Mouse (Mus musculus): Measurements from ENCODE around the gene Ptpn7. TPM values are rescaled to one million over a fixed set of nuclear protein-coding genes. Genes with fewer than 3 reads are reported as not detected.

The Ptpn7 gene
- 0.58 and 1.1 TPM in 2 replicates for polyA plus RNA-seq (2016; fragmentation: Nextera tagmentation; extraction: Ambion mirVana)

DNA sequence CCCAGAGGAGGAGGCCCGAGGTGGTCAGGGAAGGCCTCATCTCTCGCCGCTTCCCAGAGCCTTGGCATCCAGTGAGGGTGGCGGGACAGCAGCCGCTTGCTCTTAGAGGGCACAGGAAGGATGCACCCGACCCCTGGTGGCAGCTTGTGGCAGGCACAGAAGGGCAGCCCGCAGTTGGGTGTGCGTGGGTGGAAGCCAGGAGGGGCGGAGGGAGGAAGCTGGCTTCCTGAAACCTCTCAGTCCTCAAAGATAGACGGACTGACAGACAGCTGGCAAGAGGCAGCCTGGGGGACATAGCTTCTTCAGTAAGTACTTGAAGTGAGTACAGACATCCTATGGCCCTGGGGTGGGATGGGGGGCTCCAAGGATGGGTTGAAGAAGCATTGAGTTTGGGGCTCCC is at the start of gene Ptpn7:
Gene Ptpn7 (plus strand): TSS at position 228 of the 400 bp plus-strand sequence.
- 43% methylated on average over 10 of the region's 10 CpGs for WGBS
- H3K9ac ChIP-seq (replicated peaks) = no peak within 1 kb of the TSS
- H3K27ac ChIP-seq (replicated peaks) = no peak within 1 kb of the TSS

DNA sequence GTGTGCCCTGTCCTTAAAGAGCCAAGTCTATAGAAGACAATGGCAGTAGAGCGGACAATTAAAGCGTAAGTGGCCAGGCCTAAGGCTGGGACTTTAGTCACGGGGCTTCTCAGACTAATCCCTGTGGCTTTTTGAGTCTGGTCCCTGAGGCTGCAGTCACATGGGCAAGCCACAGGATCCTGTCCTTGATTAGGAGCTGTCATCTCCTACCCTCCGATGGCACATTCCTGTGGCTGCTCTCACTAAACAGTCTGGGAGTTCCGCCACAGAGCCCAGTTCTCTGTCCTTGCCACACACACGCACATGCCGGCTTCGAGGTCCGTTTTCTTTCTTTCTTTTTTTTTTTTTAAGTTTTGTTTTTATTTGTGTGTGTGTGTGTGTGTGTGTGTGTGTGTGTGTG is 49.0 kb upstream of the Ptpn7 start:
- no peaks in the 10 kb centered on the region for H3K9me3 ChIP-seq
- peaks cover 48% of the 10 kb centered on the region for H3K27me3 ChIP-seq
- peaks cover 8% of the 10 kb centered on the region; the same call in 1 of the 2 replicates for H3K4me1 ChIP-seq
- 0 out of 2 replicates have a peak, but pooled peaks have one; percentile 9 for ATAC-seq (ENCODE audit: low FRiP score, low read depth)
- no peak overlapping the region for H3K9ac ChIP-seq (replicated peaks)
- H3K27ac ChIP-seq (replicated peaks) = no peak overlapping the region
- H3K36me3 ChIP-seq = no peaks in the 10 kb centered on the region
- no peak overlapping the region for H3K4me2 ChIP-seq (replicated peaks)
- 39% methylated on average over 9 of the region's 9 CpGs for WGBS
- no peak overlapping the region for H3K4me3 ChIP-seq

More for the DNA sequence above, at the start of gene Ptpn7:
- H3K27me3 ChIP-seq = peaks cover 33% of the 10 kb centered on the region
- H3K36me3 ChIP-seq = no peaks in the 10 kb centered on the region
- no peak within 1 kb of the TSS for H3K4me3 ChIP-seq
- H3K4me2 ChIP-seq (replicated peaks) = no peak within 1 kb of the TSS
- H3K9me3 ChIP-seq = no peaks in the 10 kb centered on the region
- ATAC-seq (ENCODE audit: low FRiP score, low read depth) = no peak
- 0 out of 2 replicates have a peak, but pooled peaks cover 5% of the 10 kb centered on the region for H3K4me1 ChIP-seq

DNA sequence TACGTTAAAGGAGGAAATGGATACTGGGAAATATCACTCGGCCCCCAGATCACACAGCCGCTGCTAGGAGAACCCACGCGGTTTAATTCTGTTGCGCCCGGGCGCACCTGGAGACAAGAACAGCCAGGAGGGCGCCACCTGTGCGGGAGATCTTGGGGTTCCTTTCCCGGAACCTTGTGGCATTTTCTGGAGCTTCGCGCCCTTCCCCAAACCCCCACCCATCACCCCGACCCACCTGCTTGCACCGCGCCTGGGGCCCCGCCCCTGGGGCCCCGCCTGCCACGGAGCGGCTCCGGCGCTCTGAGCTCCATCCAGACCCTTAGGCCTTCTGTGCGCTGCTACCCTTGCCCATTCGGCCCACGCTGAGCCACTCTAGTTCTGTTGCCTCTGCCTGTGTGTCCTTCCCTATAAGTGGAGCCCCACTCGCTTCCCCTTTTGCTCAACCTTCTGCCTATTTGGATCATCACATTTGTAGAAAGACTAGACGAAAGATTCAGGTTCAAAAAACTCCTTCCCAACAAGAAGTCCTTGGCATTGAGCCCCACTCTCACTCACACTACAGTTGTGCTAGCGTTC is 47.1 kb upstream of the Ptpn7 start:
- Histone ChIP-seq H3K9ac (replicated peaks) (no peak overlapping the region), H3K27me3 (peaks cover 48% of the 10 kb centered on the region), H3K4me1 (peaks cover 8% of the 10 kb centered on the region; the same call in 1 of the 2 replicates), H3K4me3 (no peak overlapping the region), H3K27ac (replicated peaks) (no peak overlapping the region), H3K36me3 (no peaks in the 10 kb centered on the region), H3K9me3 (no peaks in the 10 kb centered on the region), H3K4me2 (replicated peaks) (0 out of 2 replicates have a peak overlapping the region, but pooled peaks have one; percentile 3)
- ATAC-seq (ENCODE audit: low FRiP score, low read depth) = no peak
- WGBS = 17% methylated on average over 28 of the region's 28 CpGs

DNA sequence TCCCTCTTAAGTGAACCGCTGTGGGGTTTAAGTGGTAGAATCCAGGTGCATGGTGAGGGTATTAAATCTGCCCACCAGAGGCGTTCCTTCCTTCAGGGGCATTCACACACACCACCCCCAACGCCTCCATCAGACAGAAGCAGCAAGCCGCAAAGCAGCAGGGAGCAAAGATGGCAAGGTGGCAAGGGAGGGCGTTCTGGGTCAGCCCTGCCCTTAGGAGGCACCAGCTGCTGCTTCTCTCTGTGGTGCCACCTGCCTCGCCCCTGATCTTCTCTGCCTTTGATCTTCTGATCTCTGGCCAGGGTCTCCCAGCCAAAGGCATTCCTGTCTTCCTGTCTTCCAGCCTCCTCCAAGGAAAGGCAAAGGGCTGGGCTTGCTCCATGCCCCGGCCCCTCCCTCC is 46.5 kb upstream of the Ptpn7 start:
- Histone ChIP-seq H3K36me3 (no peaks in the 10 kb centered on the region), H3K4me2 (replicated peaks) (no peak overlapping the region), H3K27me3 (peaks cover 48% of the 10 kb centered on the region), H3K4me1 (peaks cover 8% of the 10 kb centered on the region; the same call in 1 of the 2 replicates), H3K9ac (replicated peaks) (no peak overlapping the region), H3K4me3 (no peak overlapping the region), H3K27ac (replicated peaks) (no peak overlapping the region), H3K9me3 (no peaks in the 10 kb centered on the region)
- 44% methylated on average over 7 of the region's 7 CpGs for WGBS
- ATAC-seq (ENCODE audit: low FRiP score, low read depth) = no peak

DNA sequence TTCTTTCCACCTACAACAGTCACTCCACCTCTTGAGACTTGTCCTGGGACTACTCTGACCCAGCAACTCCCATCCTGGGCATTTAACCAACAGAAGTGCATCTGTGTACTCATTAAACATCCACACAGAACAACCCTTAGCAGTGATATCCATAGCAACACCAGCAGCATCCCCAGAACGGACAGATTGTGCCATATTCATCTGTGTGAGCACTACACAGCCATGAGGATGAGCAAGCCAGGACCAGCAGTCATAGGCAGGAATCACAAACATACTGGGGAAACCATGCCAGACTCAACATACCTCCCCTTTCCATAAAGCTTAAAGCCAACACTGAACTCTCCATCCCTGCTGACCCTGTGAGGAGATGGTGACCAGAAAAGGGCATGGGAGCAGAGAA is 45.1 kb upstream of the Ptpn7 start:
- no peak overlapping the region for H3K9ac ChIP-seq (replicated peaks)
- H3K4me2 ChIP-seq (replicated peaks) = no peak overlapping the region
- H3K27me3 ChIP-seq = peaks cover 48% of the 10 kb centered on the region
- no peaks in the 10 kb centered on the region for H3K36me3 ChIP-seq
- no peak overlapping the region for H3K4me3 ChIP-seq
- peaks cover 8% of the 10 kb centered on the region; the same call in 1 of the 2 replicates for H3K4me1 ChIP-seq
- no peaks in the 10 kb centered on the region for H3K9me3 ChIP-seq
- no peak for ATAC-seq (ENCODE audit: low FRiP score, low read depth)
- H3K27ac ChIP-seq (replicated peaks) = no peak overlapping the region
- WGBS = 54% methylated on average over 1 of the region's 1 CpGs

DNA sequence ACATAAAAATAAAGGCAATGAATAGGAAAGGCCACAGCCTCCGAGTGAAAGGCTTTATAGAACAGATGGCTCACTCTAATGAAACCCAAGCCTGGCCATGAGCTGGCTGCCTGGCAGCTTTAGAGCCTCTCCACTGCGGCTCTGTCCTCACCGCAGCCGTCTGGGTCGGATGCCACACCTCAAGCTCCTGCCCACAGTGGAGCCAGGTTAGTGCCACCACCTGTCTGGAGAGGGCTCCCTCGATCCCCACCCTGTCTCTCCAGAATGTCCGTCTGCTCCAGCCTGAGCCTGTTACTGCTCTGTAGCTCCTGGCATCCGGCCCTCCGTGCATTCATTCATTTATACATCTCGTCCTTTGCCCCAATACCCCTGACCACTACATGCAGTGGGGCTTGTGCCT is 42.9 kb upstream of the Ptpn7 start:
- no peak overlapping the region for H3K4me3 ChIP-seq
- 80% methylated on average over 10 of the region's 10 CpGs for WGBS
- H3K9ac ChIP-seq (replicated peaks) = no peak overlapping the region
- H3K9me3 ChIP-seq = no peaks in the 10 kb centered on the region
- no peak overlapping the region for H3K4me2 ChIP-seq (replicated peaks)
- peaks cover 3% of the 10 kb centered on the region; the same call in 1 of the 2 replicates for H3K4me1 ChIP-seq
- H3K36me3 ChIP-seq = no peaks in the 10 kb centered on the region
- no peak for ATAC-seq (ENCODE audit: low FRiP score, low read depth)
- H3K27me3 ChIP-seq = peaks cover 31% of the 10 kb centered on the region
- no peak overlapping the region for H3K27ac ChIP-seq (replicated peaks)

DNA sequence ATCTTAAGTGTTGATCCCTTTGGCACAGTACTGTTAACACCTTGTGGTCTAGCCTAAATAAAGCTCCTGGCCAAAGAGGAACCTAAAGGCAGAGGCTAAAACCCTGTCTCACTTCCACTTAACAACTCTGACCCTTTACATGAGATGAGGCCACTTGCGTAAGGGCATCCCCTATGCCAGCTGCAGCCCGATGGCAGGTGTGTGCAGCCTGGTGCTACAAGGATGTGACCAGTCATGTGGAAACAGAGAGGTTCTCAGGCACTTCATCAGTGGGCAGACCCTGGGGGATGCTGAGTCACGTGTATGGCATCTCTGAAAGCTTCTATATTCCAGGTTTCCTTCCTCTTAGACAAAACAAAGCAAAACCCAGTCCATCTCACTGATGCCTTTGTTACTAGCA is 41.6 kb upstream of the Ptpn7 start:
- no peak for ATAC-seq (ENCODE audit: low FRiP score, low read depth)
- H3K27ac ChIP-seq (replicated peaks) = no peak overlapping the region
- H3K4me1 ChIP-seq = peaks cover 3% of the 10 kb centered on the region; the same call in 1 of the 2 replicates
- no peak overlapping the region for H3K4me3 ChIP-seq
- no peaks in the 10 kb centered on the region for H3K9me3 ChIP-seq
- no peak overlapping the region for H3K9ac ChIP-seq (replicated peaks)
- H3K27me3 ChIP-seq = peaks cover 20% of the 10 kb centered on the region
- WGBS = 84% methylated on average over 3 of the region's 3 CpGs
- H3K36me3 ChIP-seq = no peaks in the 10 kb centered on the region
- no peak overlapping the region for H3K4me2 ChIP-seq (replicated peaks)

DNA sequence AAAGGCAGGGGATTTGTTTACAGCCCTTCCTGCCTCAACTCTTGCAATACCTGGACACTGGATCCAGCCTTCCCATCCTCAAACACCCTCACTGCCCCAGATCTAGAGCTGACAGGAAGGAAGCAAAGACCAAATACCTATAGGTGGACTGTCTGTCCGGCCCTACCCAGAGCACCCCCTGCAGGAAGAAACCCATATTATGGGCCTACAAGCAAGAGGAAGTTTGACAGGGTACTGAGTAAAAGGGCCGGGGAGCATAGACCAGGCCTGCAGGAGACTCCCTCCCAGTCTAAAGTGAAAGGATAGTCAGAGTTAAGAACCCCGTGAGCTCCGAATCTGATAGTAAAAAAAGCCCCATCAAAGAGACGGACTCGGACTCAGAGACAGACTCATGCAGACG is 37.8 kb upstream of the Ptpn7 start:
- Histone ChIP-seq H3K4me2 (replicated peaks) (no peak overlapping the region), H3K36me3 (no peaks in the 10 kb centered on the region), H3K4me3 (no peak overlapping the region), H3K4me1 (no peaks in the 10 kb centered on the region), H3K27me3 (peaks cover 7% of the 10 kb centered on the region; the same call in 1 of the 2 replicates), H3K9ac (replicated peaks) (no peak overlapping the region), H3K27ac (replicated peaks) (no peak overlapping the region), H3K9me3 (no peaks in the 10 kb centered on the region)
- no peak for ATAC-seq (ENCODE audit: low FRiP score, low read depth)
- WGBS = 73% methylated on average over 7 of the region's 7 CpGs

DNA sequence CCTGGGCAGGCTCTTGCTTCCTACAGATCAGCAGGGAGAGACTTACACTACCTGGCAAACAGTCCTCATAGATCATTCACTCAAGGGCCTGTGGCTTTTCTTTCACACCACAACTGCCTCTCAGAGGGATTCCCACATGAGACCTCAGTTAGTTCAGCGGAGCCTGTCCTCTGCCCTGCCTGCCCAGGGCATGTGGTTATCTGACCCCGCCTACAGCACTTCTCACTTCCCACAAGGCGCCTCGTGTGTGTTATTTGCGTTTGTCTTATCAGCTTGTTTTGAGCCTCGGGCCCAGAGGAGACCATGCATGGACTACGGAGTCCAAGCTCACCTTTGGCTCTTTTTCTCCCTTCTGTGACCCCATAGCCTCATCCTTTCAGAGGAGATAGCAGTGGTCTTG is 37.3 kb upstream of the Ptpn7 start:
- ATAC-seq (ENCODE audit: low FRiP score, low read depth) = no peak
- Histone ChIP-seq H3K27ac (replicated peaks) (no peak overlapping the region), H3K27me3 (peaks cover 9% of the 10 kb centered on the region; the same call in 1 of the 2 replicates), H3K9me3 (no peaks in the 10 kb centered on the region), H3K36me3 (no peaks in the 10 kb centered on the region), H3K9ac (replicated peaks) (no peak overlapping the region), H3K4me2 (replicated peaks) (no peak overlapping the region), H3K4me3 (no peak overlapping the region), H3K4me1 (no peaks in the 10 kb centered on the region)
- WGBS = 57% methylated on average over 7 of the region's 7 CpGs

DNA sequence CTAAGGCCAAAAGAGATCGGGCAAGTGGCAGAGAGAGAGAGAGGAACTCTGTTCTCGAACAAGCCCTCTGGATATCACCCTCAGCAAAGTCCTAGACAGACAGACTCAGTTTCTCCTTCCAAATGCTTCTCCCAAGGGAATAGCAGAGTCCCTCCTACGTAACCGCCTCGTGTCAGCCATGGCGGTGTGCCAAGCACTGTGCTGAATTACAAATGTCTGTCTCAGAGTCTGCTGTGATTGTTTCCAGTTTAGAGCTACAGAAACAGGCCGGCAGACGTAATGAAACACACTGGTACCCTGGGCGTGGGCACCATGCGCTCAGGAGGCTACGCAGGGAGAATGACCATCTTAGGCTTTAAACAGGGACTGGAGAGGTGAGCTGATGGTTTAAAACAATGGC is 36.2 kb upstream of the Ptpn7 start:
- Histone ChIP-seq H3K4me1 (no peaks in the 10 kb centered on the region), H3K27me3 (peaks cover 20% of the 10 kb centered on the region), H3K9me3 (no peaks in the 10 kb centered on the region), H3K4me3 (no peak overlapping the region), H3K36me3 (no peaks in the 10 kb centered on the region), H3K9ac (replicated peaks) (no peak overlapping the region), H3K4me2 (replicated peaks) (no peak overlapping the region), H3K27ac (replicated peaks) (no peak overlapping the region)
- WGBS = 90% methylated on average over 11 of the region's 11 CpGs
- ATAC-seq (ENCODE audit: low FRiP score, low read depth) = no peak

DNA sequence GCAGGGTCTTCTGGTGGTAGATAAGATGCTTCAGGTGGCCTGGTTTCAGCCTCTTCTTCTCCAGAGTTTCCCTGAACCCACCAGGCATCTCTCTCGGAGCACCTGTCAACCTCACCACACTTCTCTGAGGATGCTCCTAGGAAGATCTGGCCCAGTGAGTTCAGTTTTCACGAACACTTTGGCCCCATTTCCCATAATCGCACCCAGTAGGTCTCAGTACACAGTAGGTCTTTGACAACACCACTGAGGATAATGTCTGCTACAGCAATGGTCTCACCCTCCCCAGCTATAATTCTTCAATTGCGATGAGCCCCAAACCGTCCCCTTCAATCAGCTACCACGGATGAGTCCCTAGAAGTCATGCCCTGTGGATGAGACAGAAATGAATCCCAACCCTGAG is 35.1 kb upstream of the Ptpn7 start:
- Histone ChIP-seq H3K27me3 (peaks cover 31% of the 10 kb centered on the region), H3K9ac (replicated peaks) (no peak overlapping the region), H3K4me2 (replicated peaks) (no peak overlapping the region), H3K27ac (replicated peaks) (no peak overlapping the region), H3K9me3 (no peaks in the 10 kb centered on the region), H3K4me3 (no peak overlapping the region), H3K4me1 (no peaks in the 10 kb centered on the region), H3K36me3 (no peaks in the 10 kb centered on the region)
- ATAC-seq (ENCODE audit: low FRiP score, low read depth) = no peak
- WGBS = 89% methylated on average over 6 of the region's 6 CpGs

DNA sequence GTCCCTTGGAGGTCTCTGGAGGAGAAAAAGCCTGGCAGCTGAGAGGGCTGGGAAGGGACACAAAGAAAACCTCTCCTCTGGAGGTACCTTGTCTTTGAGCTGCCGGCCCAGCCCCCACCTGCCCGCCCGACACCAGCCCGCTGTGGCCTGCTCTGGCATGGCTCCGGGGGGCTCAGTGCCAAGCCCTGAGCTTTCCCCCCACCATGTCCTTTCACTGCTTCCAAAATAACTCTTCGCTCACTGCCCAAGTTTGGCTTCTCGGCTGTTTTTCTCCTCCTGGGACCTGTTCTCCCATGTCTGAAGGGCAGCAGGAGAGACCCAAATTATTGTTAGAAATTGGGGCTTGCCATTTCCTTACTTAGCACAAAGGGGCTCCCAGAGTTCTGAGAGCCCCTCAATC is 34.1 kb upstream of the Ptpn7 start:
- no peak for ATAC-seq (ENCODE audit: low FRiP score, low read depth)
- no peak overlapping the region for H3K4me3 ChIP-seq
- peaks cover 41% of the 10 kb centered on the region for H3K27me3 ChIP-seq
- H3K9me3 ChIP-seq = no peaks in the 10 kb centered on the region
- H3K4me1 ChIP-seq = no peaks in the 10 kb centered on the region
- H3K4me2 ChIP-seq (replicated peaks) = no peak overlapping the region
- H3K27ac ChIP-seq (replicated peaks) = no peak overlapping the region
- whole genome bisulfite sequencing = 90% methylated on average over 7 of the region's 7 CpGs
- no peak overlapping the region for H3K9ac ChIP-seq (replicated peaks)
- H3K36me3 ChIP-seq = no peaks in the 10 kb centered on the region

DNA sequence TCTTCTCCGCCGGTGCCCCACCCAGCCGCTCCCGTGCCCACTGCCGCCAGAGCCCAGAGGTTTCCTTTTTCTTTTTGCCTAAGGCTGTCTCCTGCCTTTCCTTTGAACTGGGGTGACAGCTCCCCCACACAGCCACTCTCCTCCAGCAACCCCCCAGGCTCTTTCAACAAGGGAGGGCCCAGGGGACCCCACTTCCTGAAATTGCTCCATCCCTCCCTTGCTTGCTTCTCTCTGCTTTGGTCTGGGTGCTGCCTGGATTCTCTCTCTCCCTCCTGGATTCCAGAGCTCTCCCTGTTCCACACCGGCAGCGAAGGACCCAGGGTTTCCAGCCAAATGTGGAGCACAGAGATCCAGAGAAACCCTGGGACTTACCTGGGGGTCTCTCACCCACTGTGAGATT is 32.1 kb upstream of the Ptpn7 start:
- ATAC-seq (ENCODE audit: low FRiP score, low read depth) = no peak
- H3K27ac ChIP-seq (replicated peaks) = no peak overlapping the region
- no peak overlapping the region for H3K4me3 ChIP-seq
- no peak overlapping the region for H3K4me2 ChIP-seq (replicated peaks)
- H3K4me1 ChIP-seq = peaks cover 8% of the 10 kb centered on the region
- H3K9me3 ChIP-seq = no peaks in the 10 kb centered on the region
- no peak overlapping the region for H3K9ac ChIP-seq (replicated peaks)
- H3K27me3 ChIP-seq = peaks cover 61% of the 10 kb centered on the region
- H3K36me3 ChIP-seq = no peaks in the 10 kb centered on the region
- 79% methylated on average over 7 of the region's 7 CpGs for WGBS

All from midbrain, embryonic 12.5 days (tissue).